Mouse (Mus musculus) ovary, postnatal 36 days (tissue): ENCODE measurements around the gene Pcgf5.

Experiments used
- DNase-seq: peaks from one replicate; pipeline ENCODE4 v3.0.0; 2022; ENCODE audit warnings: low spot score, mixed read lengths

The Pcgf5 gene

GRCm38 (mm10) chr19:36490911-36491310 lies 142.8 kb downstream of the Pcgf5 start:
- DNase-seq, result no peak

- DNase-seq, result no peak
Measured at GRCm38 (mm10) chr19:36495555-36495954, 147.4 kb downstream of the Pcgf5 start.

DNA sequence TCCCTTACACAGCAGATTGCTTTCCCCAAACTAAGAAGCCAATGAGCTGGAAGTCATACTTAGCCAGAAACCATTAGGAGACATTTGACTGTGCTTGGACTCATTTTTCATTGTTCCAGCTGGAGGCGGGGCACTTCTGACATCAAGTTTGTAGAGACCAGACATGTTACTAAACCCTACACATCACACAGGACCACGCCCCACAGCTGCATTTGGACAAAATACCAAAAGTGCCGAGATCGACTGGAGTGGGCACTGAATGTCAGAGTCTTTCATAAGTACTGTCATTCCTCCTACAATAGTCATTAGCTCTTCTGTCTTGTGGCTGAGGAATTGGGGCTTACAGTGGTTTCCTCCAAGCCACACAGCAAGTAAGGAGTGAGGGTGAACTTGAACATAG lies 148.4 kb downstream of the Pcgf5 start:
- no peak for DNase-seq

DNA sequence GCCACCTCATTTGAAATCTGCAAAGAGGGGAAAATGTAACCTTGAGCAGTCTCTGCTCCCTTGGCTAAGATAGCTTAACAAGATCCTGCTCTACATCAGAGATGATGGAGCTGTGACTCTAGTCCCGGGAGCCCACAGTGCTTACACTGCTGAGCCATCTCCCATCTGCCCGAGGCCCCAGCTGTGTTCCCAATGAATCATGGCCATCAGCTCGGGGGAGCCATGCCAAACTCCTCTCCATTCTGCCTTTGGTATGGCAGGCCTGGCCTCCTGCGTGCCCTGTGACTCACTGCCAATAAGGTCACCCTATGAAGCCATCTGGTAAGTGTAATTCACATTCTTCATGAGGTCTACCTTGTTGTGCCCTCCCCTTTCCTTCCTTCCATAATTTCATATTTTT lies 149.0 kb downstream of the Pcgf5 start:
- no peak for DNase-seq

DNA sequence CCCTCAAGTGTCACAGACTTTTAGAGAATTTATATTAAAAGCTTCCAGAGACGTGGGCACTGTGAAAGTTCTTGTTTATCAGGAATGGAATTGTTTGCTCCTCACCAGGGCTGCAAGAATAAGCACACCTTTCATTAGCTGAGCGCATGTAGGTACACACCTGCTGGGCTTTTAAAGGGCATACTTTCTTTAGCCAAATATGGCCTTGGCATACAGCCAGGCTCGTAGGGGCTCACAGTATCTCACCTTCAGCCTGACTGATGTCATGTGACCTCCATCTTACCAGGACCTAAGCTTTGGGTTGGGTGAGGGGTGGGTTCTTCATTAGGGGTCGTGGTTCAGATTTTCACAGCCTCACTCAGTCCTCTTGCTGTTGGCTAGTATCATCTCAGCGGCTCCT lies 149.6 kb downstream of the Pcgf5 start:
- no peak for DNase-seq

DNA sequence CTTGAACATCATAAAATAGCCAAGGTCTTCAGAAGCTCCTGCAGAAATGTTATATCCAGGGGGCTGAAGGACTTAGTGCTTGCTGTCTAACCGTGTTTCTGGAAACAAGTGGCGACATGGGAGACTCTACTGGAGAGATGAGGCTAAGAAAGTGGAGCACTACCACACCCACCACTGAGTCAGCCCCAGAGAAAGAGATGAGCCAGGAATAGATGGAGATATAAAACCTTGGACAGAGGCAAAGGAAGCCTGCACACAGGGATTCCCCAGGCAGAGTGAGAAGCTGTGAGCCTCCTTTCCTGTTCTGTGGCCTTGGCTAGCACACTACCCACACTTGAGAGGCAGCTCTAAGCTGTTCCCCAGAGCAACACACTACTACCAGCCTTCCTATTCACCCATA lies 156.6 kb downstream of the Pcgf5 start:
- DNase-seq, result no peak
